Mouse (Mus musculus): ENCODE measurements around the gene Hamp. TPM values are rescaled to one million over a fixed set of nuclear protein-coding genes. Genes with fewer than 3 reads are reported as not detected.
A peak's percentile ranks its signal among the peaks of the same experiment; 100 is the strongest.
"Not testable (repeated sequence)": the region's sequence is repeated elsewhere in the genome, so short reads cannot be mapped to it uniquely, and the experiment has no call there.

Gene Hamp
- total RNA-seq, 1 experiment = not detected

DNA sequence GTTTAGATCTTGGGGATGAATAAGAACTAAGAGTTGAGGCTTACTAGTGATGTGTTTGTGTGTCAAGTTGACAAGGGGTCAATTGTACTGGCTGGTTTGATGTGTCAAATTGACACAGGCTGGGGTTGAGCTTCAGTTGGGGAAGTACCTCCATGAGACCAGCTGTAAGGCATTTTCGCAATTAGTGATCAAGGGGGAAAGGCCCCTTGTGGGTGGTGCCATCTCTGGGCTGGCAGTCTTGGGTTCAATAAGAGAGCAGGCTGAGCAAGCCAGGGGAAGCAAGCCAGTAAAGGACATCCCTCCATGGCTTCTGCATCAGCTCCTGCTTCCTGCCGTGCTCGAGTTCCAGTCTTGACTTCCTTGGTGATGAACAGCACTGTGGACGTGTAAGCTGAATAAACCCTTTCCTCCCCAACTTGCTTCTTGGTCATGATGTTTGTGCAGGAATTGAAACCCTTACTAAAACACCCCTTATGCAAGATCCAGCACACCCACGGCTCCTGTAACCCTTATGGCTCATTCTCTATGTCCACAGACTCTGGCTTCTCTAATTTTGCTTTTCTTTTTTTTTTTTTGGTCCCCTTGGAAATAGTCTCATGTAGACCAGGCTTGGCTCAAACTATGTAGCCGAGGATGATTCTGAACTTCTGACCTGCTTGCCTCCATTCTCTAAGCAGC lies 8.3 kb downstream of the Hamp start:
- DNase-seq (ENCODE audit: low read depth, low spot score); H3K9me3 ChIP-seq (ENCODE audit: control insufficient read depth, insufficient read depth, low read depth, low read length); H3K27ac ChIP-seq (ENCODE audit: insufficient read depth, low read depth, low read length, poor library complexity, severe bottlenecking); H3K4me3 ChIP-seq (ENCODE audit: insufficient read depth in 1 of 2, low read depth in 1 of 2, low read length in 2 of 2, poor library complexity in 1 of 2, severe bottlenecking in 1 of 2); H3K9ac ChIP-seq (ENCODE audit: insufficient read depth, low read depth, low read length, poor library complexity, severe bottlenecking); in situ Hi-C loops (cut with MboI; ENCODE audit: low sequenced_read_pairs in 2 of 2, unreplicated experiment in 2 of 2); H3K4me1 ChIP-seq (ENCODE audit: control insufficient read depth in 2 of 2, insufficient read depth in 2 of 2, low read length in 2 of 2, poor library complexity in 1 of 2); H3K36me3 ChIP-seq (ENCODE audit: control insufficient read depth, insufficient read depth, low read length, poor library complexity, severe bottlenecking): not testable (repeated sequence)

GRCm38 (mm10) chr7:30924581-30924980 lies 19.3 kb downstream of the Hamp start, which contains the start of gene Hamp2:
TSS of gene Hamp2 (minus strand) at chr7:30924681.
- H3K9me3 ChIP-seq (ENCODE audit: control insufficient read depth, insufficient read depth, low read depth, low read length); H3K9ac ChIP-seq (ENCODE audit: insufficient read depth, low read depth, low read length, poor library complexity, severe bottlenecking); DNase-seq (ENCODE audit: low read depth, low spot score); H3K4me1 ChIP-seq (ENCODE audit: control insufficient read depth in 2 of 2, insufficient read depth in 2 of 2, low read length in 2 of 2, poor library complexity in 1 of 2); H3K27ac ChIP-seq (ENCODE audit: insufficient read depth, low read depth, low read length, poor library complexity, severe bottlenecking); in situ Hi-C loops (cut with MboI; ENCODE audit: low sequenced_read_pairs in 2 of 2, unreplicated experiment in 2 of 2); H3K36me3 ChIP-seq (ENCODE audit: control insufficient read depth, insufficient read depth, low read length, poor library complexity, severe bottlenecking); H3K4me3 ChIP-seq (ENCODE audit: insufficient read depth in 1 of 2, low read depth in 1 of 2, low read length in 2 of 2, poor library complexity in 1 of 2, severe bottlenecking in 1 of 2): not testable (repeated sequence)

DNA sequence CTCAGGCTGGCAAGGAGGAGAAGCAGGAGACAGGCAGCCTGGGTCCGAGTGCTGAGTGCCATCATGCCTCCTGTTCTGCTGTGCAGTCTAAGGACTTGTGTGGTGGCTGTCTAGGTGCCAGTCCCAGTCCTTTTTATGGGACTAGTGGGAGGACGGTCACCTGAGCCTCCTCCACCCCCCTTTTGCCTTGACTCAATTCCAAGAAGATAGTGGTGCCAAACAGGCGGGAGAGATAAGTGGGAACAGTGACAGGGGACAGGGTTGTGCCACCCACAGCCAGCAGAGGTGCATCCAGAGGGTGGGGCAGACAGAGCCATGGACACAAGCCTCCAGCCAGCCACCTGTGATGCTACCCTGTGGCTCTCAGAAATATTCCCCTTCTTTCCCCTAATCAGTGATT lies 19.8 kb downstream of the Hamp start:
- Histone ChIP-seq H3K9me3 (ENCODE audit: control insufficient read depth, insufficient read depth, low read depth, low read length) (no peaks in the 10 kb centered on the region), H3K27ac (ENCODE audit: insufficient read depth, low read depth, low read length, poor library complexity, severe bottlenecking) (no peak overlapping the region), H3K36me3 (ENCODE audit: control insufficient read depth, insufficient read depth, low read length, poor library complexity, severe bottlenecking) (no peaks in the 10 kb centered on the region), H3K9ac (ENCODE audit: insufficient read depth, low read depth, low read length, poor library complexity, severe bottlenecking) (no peak overlapping the region), H3K4me3 (ENCODE audit: insufficient read depth in 1 of 2, low read depth in 1 of 2, low read length in 2 of 2, poor library complexity in 1 of 2, severe bottlenecking in 1 of 2) (no peak overlapping the region), H3K4me1 (ENCODE audit: control insufficient read depth in 2 of 2, insufficient read depth in 2 of 2, low read length in 2 of 2, poor library complexity in 1 of 2) (no peaks in the 10 kb centered on the region)
- DNase-seq (ENCODE audit: low read depth, low spot score) = no peak
- TF ChIP-seq ZC3H11A (IDR thresholded peaks at IDR 0.05; ENCODE audit: borderline replicate concordance, low read depth, low read length) = no peak
- TF ChIP-seq HCFC1 (IDR thresholded peaks at IDR 0.05; ENCODE audit: borderline replicate concordance, insufficient read depth, low read length) = no peak
- TF ChIP-seq ZNF384 (IDR thresholded peaks at IDR 0.05; ENCODE audit: low read depth, low read length) = no peak
- no peak for TF ChIP-seq CHD2 (IDR thresholded peaks at IDR 0.05; ENCODE audit: low read depth, low read length)
- TF ChIP-seq MAFK (IDR thresholded peaks at IDR 0.05; ENCODE audit: insufficient read depth, low read depth, low read length) = no peak
- in situ Hi-C loops (cut with MboI; ENCODE audit: low sequenced_read_pairs in 2 of 2, unreplicated experiment in 2 of 2) = no loop called here

- H3K36me3 ChIP-seq (ENCODE audit: control insufficient read depth, insufficient read depth, low read length, poor library complexity, severe bottlenecking); H3K27ac ChIP-seq (ENCODE audit: insufficient read depth, low read depth, low read length, poor library complexity, severe bottlenecking); in situ Hi-C loops (cut with MboI; ENCODE audit: low sequenced_read_pairs in 2 of 2, unreplicated experiment in 2 of 2); H3K4me3 ChIP-seq (ENCODE audit: insufficient read depth in 1 of 2, low read depth in 1 of 2, low read length in 2 of 2, poor library complexity in 1 of 2, severe bottlenecking in 1 of 2); H3K4me1 ChIP-seq (ENCODE audit: control insufficient read depth in 2 of 2, insufficient read depth in 2 of 2, low read length in 2 of 2, poor library complexity in 1 of 2); H3K9ac ChIP-seq (ENCODE audit: insufficient read depth, low read depth, low read length, poor library complexity, severe bottlenecking); H3K9me3 ChIP-seq (ENCODE audit: control insufficient read depth, insufficient read depth, low read depth, low read length); DNase-seq (ENCODE audit: low read depth, low spot score): not testable (repeated sequence)
Measured at GRCm38 (mm10) chr7:30922490-30922889, 21.3 kb downstream of the Hamp start.

- in situ Hi-C loops (cut with MboI; ENCODE audit: low sequenced_read_pairs in 2 of 2, unreplicated experiment in 2 of 2) = no loop called here
- peaks cover 5 to 14% of the 10 kb centered on the region in 2 experiments; a peak in 3 of 4 replicates for H3K4me1 ChIP-seq (ENCODE audit: control insufficient read depth in 2 of 2, insufficient read depth in 2 of 2, low read length in 2 of 2, poor library complexity in 1 of 2)
- TF ChIP-seq CHD2 (IDR thresholded peaks at IDR 0.05; ENCODE audit: low read depth, low read length) = no peak
- no peak for TF ChIP-seq ZNF384 (IDR thresholded peaks at IDR 0.05; ENCODE audit: low read depth, low read length)
- no peak for TF ChIP-seq ZC3H11A (IDR thresholded peaks at IDR 0.05; ENCODE audit: borderline replicate concordance, low read depth, low read length)
- no peak for TF ChIP-seq HCFC1 (IDR thresholded peaks at IDR 0.05; ENCODE audit: borderline replicate concordance, insufficient read depth, low read length)
- TF ChIP-seq MAFK (IDR thresholded peaks at IDR 0.05; ENCODE audit: insufficient read depth, low read depth, low read length) = no peak
- no peak overlapping the region for H3K27ac ChIP-seq (ENCODE audit: insufficient read depth, low read depth, low read length, poor library complexity, severe bottlenecking)
- DNase-seq (ENCODE audit: low read depth, low spot score) = peak; percentile 36
- no peaks in the 10 kb centered on the region for H3K36me3 ChIP-seq (ENCODE audit: control insufficient read depth, insufficient read depth, low read length, poor library complexity, severe bottlenecking)
- no peaks in the 10 kb centered on the region for H3K9me3 ChIP-seq (ENCODE audit: control insufficient read depth, insufficient read depth, low read depth, low read length)
- no peak overlapping the region for H3K4me3 ChIP-seq (ENCODE audit: insufficient read depth in 1 of 2, low read depth in 1 of 2, low read length in 2 of 2, poor library complexity in 1 of 2, severe bottlenecking in 1 of 2)
- H3K9ac ChIP-seq (ENCODE audit: insufficient read depth, low read depth, low read length, poor library complexity, severe bottlenecking) = no peak overlapping the region
Measured at GRCm38 (mm10) chr7:30920217-30920616, 23.6 kb downstream of the Hamp start.
